Mouse (Mus musculus) limb, embryonic 10.5 days (tissue): ENCODE data around the gene Cyb5r3. TPM values are rescaled to one million over a fixed set of nuclear protein-coding genes. Genes with fewer than 3 reads are reported as not detected.

Source experiments
- DNase-seq: peaks from one replicate; pipeline ENCODE4 v3.0.0-alpha.2; 2017; ENCODE audit warnings: low spot score
- H3K27ac ChIP-seq: fragments of 300-500 bp; sonication (generic); 2 replicates; pipeline ENCODE4 v1.5.1; 2016; ENCODE audit warnings: mild to moderate bottlenecking
- H3K27me3 ChIP-seq: fragments of 300-500 bp; sonication (generic); 2 replicates; pipeline ENCODE4 v1.6.1; 2016; ENCODE audit warnings: low read depth, mild to moderate bottlenecking; ENCODE audit not compliant: poor library complexity, severe bottlenecking
- H3K36me3 ChIP-seq: fragments of 300-500 bp; sonication (generic); 2 replicates; pipeline ENCODE4 v1.6.1; 2016; ENCODE audit warnings: mild to moderate bottlenecking, moderate library complexity
- H3K4me1 ChIP-seq: fragments of 300-500 bp; sonication (generic); 2 replicates; pipeline ENCODE4 v1.6.1; 2016
- H3K4me3 ChIP-seq: fragments of 300-500 bp; sonication (generic); 2 replicates; pipeline ENCODE4 v1.5.1; 2016; ENCODE audit warnings: mild to moderate bottlenecking, moderate library complexity
- H3K9me3 ChIP-seq: fragments of 300-500 bp; sonication (generic); replicated peaks from 2 replicates; pipeline ENCODE4 v1.6.1; 2016; ENCODE audit warnings: mild to moderate bottlenecking
- WGBS: fragments of 180-500 bp; shearing (Covaris S2); methylation state at CpG from one replicate; pipeline ENCODE4 v1.1.7; 2016; 5-methylcytosine and 5-hydroxymethylcytosine counted together
- polyA plus RNA-seq: library from polyadenylated mRNA; unstranded; fragments of >200 nt; fragmentation: Nextera tagmentation; extraction: Ambion mirVana; gene quantifications from 2 replicates; pipeline ENCODE4 v1.2.1, GENCODE M21; 2016

Gene Cyb5r3
- 163 and 174 TPM in 2 replicates for polyA plus RNA-seq

DNA sequence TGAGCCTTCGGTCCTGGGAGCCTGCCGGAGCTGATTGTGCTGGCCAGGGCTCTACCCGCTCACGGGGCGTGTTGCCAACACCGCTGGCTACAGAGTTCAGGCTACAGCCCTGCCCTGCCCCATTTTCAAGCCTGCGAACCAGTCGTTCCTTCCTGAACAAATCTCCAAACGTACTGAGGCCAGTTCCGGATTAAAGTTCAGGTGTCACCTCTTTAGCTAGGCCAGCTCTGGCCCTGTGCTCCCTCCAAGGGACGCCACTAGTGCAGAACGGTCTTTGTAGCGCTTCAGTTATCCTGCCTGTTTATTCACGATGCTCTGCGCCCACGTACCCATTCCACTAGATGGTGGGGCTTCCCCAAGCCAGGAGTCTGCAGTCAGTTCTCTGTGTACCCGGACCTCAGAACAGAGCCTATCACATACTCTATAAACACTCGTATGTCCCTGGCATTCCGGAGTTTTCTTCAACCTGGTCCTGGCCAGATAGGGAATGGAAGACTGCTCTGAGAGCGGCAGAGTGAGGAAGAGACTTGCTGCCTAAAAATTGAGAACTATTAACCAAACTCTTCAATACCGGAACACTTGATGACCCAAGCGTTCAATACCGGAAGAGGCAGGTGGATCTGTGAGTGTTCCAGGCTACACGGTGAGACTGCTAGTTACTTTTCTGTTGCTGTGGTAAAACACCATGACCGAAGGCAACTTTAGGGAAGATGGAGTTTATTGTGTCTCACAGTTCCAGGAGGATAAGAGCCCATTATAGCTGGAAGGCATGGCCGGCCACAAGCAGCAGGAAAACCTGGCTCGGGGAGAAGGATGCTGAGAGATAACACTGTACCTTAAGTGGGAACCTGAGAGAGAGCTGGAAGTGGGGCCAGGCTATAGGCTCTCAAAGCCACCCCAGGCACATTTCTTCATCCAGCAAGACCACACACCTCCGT is at the start of gene Cyb5r3:
Gene Cyb5r3 (minus strand): TSS at position 101 of the 938 bp plus-strand sequence.
- WGBS: 40% methylated on average over 28 of the region's 28 CpGs

DNA sequence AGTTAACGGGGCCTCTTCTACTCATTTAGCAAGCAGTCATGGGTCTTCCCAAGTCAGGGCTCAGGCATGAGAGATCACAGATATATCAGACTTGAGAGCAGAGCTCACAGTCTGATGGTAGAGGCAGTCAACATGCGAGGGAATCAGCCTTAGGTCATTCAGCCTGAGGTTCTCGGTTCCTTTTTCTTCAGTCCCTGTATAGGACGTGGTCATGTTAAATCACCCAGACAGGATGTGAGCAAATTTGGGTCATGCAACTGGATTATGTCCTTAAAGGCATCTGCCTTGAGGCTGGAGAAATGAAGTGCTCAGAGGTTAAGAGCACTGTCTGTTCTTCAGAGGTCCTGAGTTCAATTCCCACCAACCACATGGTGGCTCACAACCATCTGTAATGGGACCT is 49.3 kb upstream of the Cyb5r3 start:
- DNase-seq: no peak
- H3K4me1 ChIP-seq: peaks cover 30% of the 10 kb centered on the region
- H3K27ac ChIP-seq: no peak overlapping the region
- no peaks in the 10 kb centered on the region for H3K27me3 ChIP-seq
- 89% methylated on average over 4 of the region's 4 CpGs for WGBS
- H3K36me3 ChIP-seq: no peaks in the 10 kb centered on the region
- no peaks in the 10 kb centered on the region for H3K9me3 ChIP-seq
- no peak overlapping the region for H3K4me3 ChIP-seq

More for the DNA sequence above, at the start of gene Cyb5r3:
- Histone ChIP-seq H3K27me3 (no peaks in the 10 kb centered on the region), H3K4me1 (peaks cover 34% of the 10 kb centered on the region), H3K27ac (peak within 1 kb of the TSS; percentile 90), H3K36me3 (no peaks in the 10 kb centered on the region), H3K4me3 (peak within 1 kb of the TSS; percentile 89), H3K9me3 (no peaks in the 10 kb centered on the region)
- DNase-seq: no peak

- Histone ChIP-seq H3K9me3 (no peaks in the 10 kb centered on the region), H3K27me3 (no peaks in the 10 kb centered on the region), H3K27ac (peak overlapping the region; percentile 10; the same call in 1 of the 2 replicates), H3K36me3 (no peaks in the 10 kb centered on the region), H3K4me1 (peaks cover 42% of the 10 kb centered on the region), H3K4me3 (no peak overlapping the region)
- DNase-seq: no peak
- WGBS: 69% methylated on average over 9 of the region's 9 CpGs
Observed at GRCm38 (mm10) chr15:83220368-83221013, 48.1 kb upstream of the Cyb5r3 start.

DNA sequence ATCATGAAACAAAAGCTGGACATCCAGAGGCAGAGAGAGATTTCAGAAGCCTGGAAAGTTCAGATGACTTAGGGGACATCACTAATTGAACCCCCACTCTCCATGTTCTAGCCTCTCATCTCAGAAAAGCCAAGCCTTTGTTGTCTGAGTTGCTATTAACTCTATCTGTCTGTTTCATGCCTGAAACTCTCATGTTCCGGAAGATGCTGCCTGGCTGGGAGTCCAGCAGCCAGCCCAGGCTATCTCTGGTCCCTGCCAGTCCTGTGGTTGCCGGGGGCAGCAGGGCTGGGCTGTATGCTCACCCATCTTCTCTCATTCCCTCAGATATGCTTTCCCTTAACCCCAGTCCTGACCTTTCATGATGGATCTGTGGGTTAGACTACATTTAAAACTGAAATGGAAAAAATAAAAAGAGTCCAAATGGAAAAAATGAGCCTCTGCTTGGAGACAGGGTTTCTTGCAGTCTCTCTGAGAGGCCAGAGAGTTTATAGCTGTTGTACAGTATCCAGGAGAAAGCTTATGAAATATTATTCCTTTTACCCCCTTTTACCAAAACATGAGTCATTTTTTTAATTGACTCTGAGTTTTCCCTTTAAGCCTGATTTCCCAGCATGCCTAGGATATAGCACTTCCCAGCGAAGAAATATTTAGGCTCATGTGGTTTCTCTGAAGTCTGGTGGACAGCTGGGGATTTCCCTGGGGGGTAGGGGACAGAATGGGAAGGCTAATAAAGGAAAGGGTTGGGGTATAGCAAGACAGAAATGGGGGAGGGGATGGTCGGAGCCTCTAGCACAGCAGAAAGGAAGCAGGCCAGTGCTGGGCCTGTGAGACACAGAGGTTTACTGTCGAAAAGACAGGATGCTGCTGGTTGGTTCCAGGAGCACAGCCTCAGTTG is 43.2 kb upstream of the Cyb5r3 start:
- Histone ChIP-seq H3K4me3 (no peak overlapping the region), H3K27ac (peak overlapping the region; percentile 78), H3K36me3 (no peaks in the 10 kb centered on the region), H3K9me3 (no peaks in the 10 kb centered on the region), H3K27me3 (no peaks in the 10 kb centered on the region), H3K4me1 (peaks cover 14% of the 10 kb centered on the region)
- 50% methylated on average over 5 of the region's 5 CpGs for WGBS
- peak; percentile 35 for DNase-seq

GRCm38 (mm10) chr15:83210229-83210628 is 37.8 kb upstream of the Cyb5r3 start:
- Histone ChIP-seq H3K27ac (0 out of 2 replicates have a peak overlapping the region, but pooled peaks have one; percentile 19), H3K4me1 (peaks cover 16% of the 10 kb centered on the region), H3K36me3 (no peaks in the 10 kb centered on the region), H3K9me3 (no peaks in the 10 kb centered on the region), H3K4me3 (peak overlapping the region; percentile 39), H3K27me3 (no peaks in the 10 kb centered on the region)
- 21% methylated on average over 11 of the region's 11 CpGs for WGBS
- DNase-seq: peak; percentile 49

GRCm38 (mm10) chr15:83209719-83210118 is 37.3 kb upstream of the Cyb5r3 start:
- H3K9me3 ChIP-seq: no peaks in the 10 kb centered on the region
- H3K4me3 ChIP-seq: peak overlapping the region; percentile 39
- H3K27ac ChIP-seq: peak overlapping the region; percentile 19; the same call in 1 of the 2 replicates
- no peaks in the 10 kb centered on the region for H3K36me3 ChIP-seq
- no peak for DNase-seq
- peaks cover 20% of the 10 kb centered on the region for H3K4me1 ChIP-seq
- WGBS: 14% methylated on average over 10 of the region's 10 CpGs
- no peaks in the 10 kb centered on the region for H3K27me3 ChIP-seq

DNA sequence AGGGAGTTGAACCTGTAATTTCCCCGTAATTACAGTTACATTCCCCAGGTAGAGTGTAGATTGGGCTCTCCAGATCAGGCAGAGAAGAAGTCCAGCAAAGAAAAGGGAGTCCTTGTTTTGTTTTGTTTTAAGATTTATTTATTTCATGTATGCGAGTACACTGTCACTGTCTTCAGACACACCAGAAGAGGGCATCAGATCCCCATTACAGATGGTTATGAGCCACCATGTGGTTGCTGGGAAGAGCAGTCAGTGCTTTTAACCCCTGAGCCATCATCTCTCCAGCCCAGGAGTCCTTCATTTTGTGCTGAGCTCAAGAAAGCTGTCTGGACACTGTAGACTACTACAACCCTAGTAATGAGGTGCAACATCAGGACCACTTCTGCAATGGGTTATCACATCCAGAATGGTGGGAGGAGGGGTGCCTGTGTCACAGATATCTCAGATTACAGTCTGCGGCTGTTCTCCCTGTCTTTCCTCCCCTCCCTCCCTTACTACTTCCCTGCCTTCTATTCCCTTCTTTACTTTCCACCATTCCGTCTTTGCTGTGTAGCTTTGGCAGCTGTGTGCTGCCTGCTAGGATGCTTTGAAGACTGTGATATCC is 36.8 kb upstream of the Cyb5r3 start:
- Histone ChIP-seq H3K4me3 (peak overlapping the region; percentile 39), H3K27me3 (no peaks in the 10 kb centered on the region), H3K4me1 (peaks cover 26% of the 10 kb centered on the region), H3K27ac (peak overlapping the region; percentile 19; the same call in 1 of the 2 replicates), H3K9me3 (no peaks in the 10 kb centered on the region), H3K36me3 (no peaks in the 10 kb centered on the region)
- peak; percentile 43 for DNase-seq
- 38% methylated on average over 4 of the region's 4 CpGs for WGBS

DNA sequence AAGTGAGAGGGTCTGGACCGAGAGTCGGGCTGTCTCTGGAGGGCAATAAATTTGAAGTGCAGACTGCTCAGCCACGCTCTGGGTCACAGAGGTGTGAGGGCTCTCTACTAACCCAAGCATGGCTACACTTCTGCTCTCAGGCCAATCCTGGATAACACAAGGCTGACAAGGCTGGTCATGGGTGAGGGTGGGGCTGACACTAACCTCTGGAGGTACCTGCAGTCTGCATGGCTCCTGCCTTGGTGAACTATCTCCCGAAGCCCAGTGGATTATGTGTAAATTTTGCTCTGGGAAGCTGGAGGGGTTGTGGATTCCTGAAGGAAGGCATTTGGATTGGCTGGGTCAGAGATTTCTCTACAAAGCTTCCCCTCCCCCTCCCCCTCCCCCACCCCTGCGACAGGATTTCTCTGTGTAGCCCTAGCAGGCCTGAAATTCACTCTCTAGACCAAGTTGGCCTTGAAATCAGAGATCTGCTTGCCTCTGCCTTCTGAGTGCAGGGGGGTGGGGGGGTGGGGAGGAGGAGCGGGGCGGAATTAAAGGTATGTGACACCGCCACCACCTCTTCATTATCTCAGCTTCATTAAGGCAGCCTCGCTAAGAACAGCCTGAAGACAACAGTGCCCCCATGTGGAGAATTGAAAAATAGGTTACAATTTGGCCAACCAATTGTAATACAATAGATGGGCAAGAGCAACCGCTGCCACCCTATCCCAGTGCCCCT is 32.5 kb upstream of the Cyb5r3 start:
- H3K36me3 ChIP-seq: no peaks in the 10 kb centered on the region
- peak overlapping the region; percentile 46; the same call in 1 of the 2 replicates for H3K27ac ChIP-seq
- WGBS: 20% methylated on average over 10 of the region's 10 CpGs
- H3K4me1 ChIP-seq: peaks cover 25% of the 10 kb centered on the region
- peak; percentile 46 for DNase-seq
- no peaks in the 10 kb centered on the region for H3K27me3 ChIP-seq
- no peak overlapping the region for H3K4me3 ChIP-seq
- no peaks in the 10 kb centered on the region for H3K9me3 ChIP-seq

- Histone ChIP-seq H3K36me3 (no peaks in the 10 kb centered on the region), H3K27me3 (no peaks in the 10 kb centered on the region), H3K27ac (no peak overlapping the region), H3K4me1 (peaks cover 11% of the 10 kb centered on the region), H3K9me3 (no peaks in the 10 kb centered on the region), H3K4me3 (no peak overlapping the region)
- no peak for DNase-seq
- 87% methylated on average over 4 of the region's 4 CpGs for WGBS
Observed at GRCm38 (mm10) chr15:83202412-83202811, 30.0 kb upstream of the Cyb5r3 start.

DNA sequence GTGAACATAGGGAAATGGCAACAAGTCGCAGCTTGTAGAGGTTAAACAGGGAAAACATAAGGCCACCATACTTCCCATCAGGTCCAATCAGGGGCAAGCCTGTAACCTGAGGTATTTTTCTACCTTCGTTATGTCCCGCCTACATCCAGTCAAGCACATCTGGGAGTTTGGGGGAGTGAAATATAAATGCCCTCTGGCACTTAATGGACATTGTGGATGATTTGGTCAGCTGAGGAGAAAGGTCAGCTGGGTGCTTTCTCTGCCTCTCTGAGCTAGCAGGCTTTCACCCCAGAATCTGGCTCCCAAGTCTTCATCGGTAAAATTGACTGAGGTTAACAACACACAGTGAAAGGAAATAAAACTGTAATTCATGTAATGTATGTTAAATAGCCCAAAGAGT is 21.0 kb upstream of the Cyb5r3 start:
- Histone ChIP-seq H3K4me1 (no peaks in the 10 kb centered on the region), H3K36me3 (no peaks in the 10 kb centered on the region), H3K4me3 (no peak overlapping the region), H3K9me3 (0 out of 2 replicates have a peak, but pooled peaks cover 2% of the 10 kb centered on the region), H3K27me3 (no peaks in the 10 kb centered on the region), H3K27ac (no peak overlapping the region)
- WGBS: 95% methylated on average over 4 of the region's 4 CpGs
- DNase-seq: no peak

GRCm38 (mm10) chr15:83182351-83182750 is 10.0 kb upstream of the Cyb5r3 start:
- Histone ChIP-seq H3K36me3 (no peaks in the 10 kb centered on the region), H3K27me3 (no peaks in the 10 kb centered on the region), H3K4me3 (no peak overlapping the region), H3K4me1 (no peaks in the 10 kb centered on the region), H3K27ac (no peak overlapping the region), H3K9me3 (no peaks in the 10 kb centered on the region)
- DNase-seq: no peak
- WGBS: 78% methylated on average over 5 of the region's 5 CpGs
